Mouse (Mus musculus) olfactory bulb, adult 2 months (tissue): ENCODE measurements around the gene Flot1.

Experiments used
- CTCF ChIP-seq: fragments of 200-500 bp; IDR thresholded peaks from 2 replicates; pipeline ENCODE4 v1.5.1; 2012; ENCODE audit warnings: low read depth, mild to moderate bottlenecking, low read length, moderate library complexity; ENCODE audit not compliant: insufficient read depth
- POLR2A ChIP-seq: fragments of 200-500 bp; IDR thresholded peaks from 2 replicates; pipeline ENCODE4 v1.6.1; 2012; ENCODE audit warnings: mild to moderate bottlenecking, low read depth, low read length, moderate library complexity; ENCODE audit not compliant: insufficient read depth

- no peak for TF ChIP-seq POLR2A
- no peak for TF ChIP-seq CTCF
These were observed 10.3 kb downstream of the Flot1 start for GRCm38 (mm10) chr17:35833239-35833751.
